Mouse (Mus musculus): ENCODE measurements at regions not wholly inside any gene's neighbourhood (a gene's known extent, or its start where the extent isn't known, plus 50 kb on each side); places are given as distances from the start of the nearest gene placed in this dataset.

GRCm38 (mm10) chr1:96315721-96316120, 556.2 kb downstream of the Slco4c1 start:
- TF ChIP-seq CTCF (IDR thresholded peaks at IDR 0.05; ENCODE audit: low read depth) (no peak), EP300 (IDR thresholded peaks at IDR 0.05; ENCODE audit: low read depth) (no peak)

All from heart, postnatal 0 days (tissue).